Mouse (Mus musculus): Measurements from ENCODE around the gene Gmppa. TPM values are rescaled to one million over a fixed set of nuclear protein-coding genes. Genes with fewer than 3 reads are reported as not detected.

The Gmppa gene
- polyA plus RNA-seq, 1 experiment from 2014 or later = 49.1 TPM

DNA sequence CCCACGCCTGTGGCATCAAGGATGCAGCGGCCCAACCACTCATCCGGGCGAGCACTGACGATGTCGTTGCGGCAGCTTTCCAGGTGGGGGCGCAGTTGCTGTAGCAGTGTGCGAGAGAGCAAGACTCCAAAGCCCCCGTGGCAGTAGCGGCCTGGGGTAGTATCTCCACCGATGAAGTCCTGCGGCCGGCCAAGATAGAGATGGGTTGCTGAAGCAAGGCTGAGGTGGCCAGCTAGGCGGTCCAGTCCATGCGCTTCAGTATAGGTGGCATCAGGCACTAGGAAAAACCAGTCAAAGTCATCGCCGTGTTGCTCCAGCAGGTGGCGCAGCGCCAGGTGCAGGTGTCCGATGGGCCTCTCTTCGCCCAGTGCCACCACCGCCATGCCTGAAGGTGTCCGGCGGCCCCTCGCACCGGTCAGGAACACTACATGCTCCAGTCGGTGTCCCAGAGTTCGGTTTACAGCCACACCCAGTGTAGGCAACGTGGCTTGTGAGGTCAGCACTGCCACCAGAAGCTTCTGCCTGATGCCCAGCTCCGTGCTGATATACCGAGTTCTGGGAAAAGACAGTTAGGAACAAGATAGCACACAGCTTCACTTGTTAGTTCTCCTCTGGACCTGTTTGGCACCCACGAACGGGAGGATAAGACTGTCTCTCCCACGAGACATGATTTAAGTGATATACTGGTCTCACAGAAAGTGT, 41.7 kb downstream of the Gmppa start:
- Histone ChIP-seq H3K4me2 (peak overlapping the region; percentile 90), H3K4me3 (replicated peaks) (peak overlapping the region; percentile 59), H3K4me1 (replicated peaks) (peaks cover 33% of the 10 kb centered on the region), H3K27ac (no peak overlapping the region), H3K36me3 (peaks cover 44% of the 10 kb centered on the region), H3K27me3 (peaks cover 36% of the 10 kb centered on the region), H3K9ac (replicated peaks) (no peak overlapping the region), H3K9me3 (no peaks in the 10 kb centered on the region)
- 13% methylated on average over 35 of the region's 35 CpGs for WGBS
- no peak for ATAC-seq (ENCODE audit: insufficient number of reproducible peaks, insufficient read depth, low FRiP score, low TSS enrichment, low read depth)

DNA sequence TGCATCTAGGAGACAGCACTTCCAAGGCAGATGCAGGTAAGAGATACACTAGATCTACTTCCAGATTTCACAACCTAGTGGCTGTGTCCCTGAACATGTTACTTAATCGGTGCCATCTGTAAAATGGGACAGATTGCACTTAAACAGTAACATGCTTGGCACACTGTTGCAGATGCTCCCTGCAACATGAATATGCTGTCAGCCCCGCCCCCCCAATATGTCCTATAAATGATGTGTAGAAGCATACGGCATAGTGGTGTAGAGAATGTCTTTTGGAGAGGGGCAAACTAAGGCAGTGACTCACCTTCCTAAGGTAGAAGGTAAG, 42.2 kb downstream of the Gmppa start:
- no peak for ATAC-seq (ENCODE audit: insufficient number of reproducible peaks, insufficient read depth, low FRiP score, low TSS enrichment, low read depth)
- Histone ChIP-seq H3K9me3 (no peaks in the 10 kb centered on the region), H3K4me2 (peak overlapping the region; percentile 90), H3K27me3 (peaks cover 41% of the 10 kb centered on the region), H3K4me3 (replicated peaks) (peak overlapping the region; percentile 59), H3K27ac (no peak overlapping the region), H3K36me3 (peaks cover 38% of the 10 kb centered on the region), H3K4me1 (replicated peaks) (peaks cover 33% of the 10 kb centered on the region), H3K9ac (replicated peaks) (no peak overlapping the region)
- WGBS = 55% methylated on average over 3 of the region's 3 CpGs

DNA sequence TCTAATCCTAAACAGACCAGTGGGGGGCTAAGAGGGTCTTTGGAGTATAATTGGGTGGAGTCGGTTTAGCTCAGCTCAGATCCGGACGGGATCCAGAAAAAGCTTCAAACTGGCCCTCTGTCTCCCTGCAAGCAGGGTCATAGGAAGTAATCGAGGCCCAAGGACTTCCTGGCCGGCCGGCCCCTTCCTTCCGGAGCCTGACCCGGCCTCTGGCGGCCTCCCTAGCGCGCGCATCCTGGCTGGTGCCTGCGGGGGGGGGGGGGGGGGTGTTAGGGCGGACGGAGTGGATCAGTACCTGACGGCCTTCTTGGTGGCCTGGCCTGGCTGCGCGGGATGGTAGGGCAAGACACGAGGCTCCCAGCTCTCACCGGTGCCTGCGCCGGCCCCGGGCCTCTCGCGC, 42.8 kb downstream of the Gmppa start:
- peak overlapping the region; percentile 74; the same call in 1 of the 2 replicates for H3K27ac ChIP-seq
- peaks cover 32% of the 10 kb centered on the region for H3K4me1 ChIP-seq (replicated peaks)
- peak overlapping the region; percentile 90 for H3K4me2 ChIP-seq
- no peaks in the 10 kb centered on the region for H3K9me3 ChIP-seq
- 0% methylated on average over 14 of the region's 25 CpGs for WGBS
- peak overlapping the region; percentile 59 for H3K4me3 ChIP-seq (replicated peaks)
- peak overlapping the region; percentile 74 for H3K9ac ChIP-seq (replicated peaks)
- peaks cover 47% of the 10 kb centered on the region for H3K27me3 ChIP-seq
- H3K36me3 ChIP-seq = peaks cover 34% of the 10 kb centered on the region
- no peak for ATAC-seq (ENCODE audit: insufficient number of reproducible peaks, insufficient read depth, low FRiP score, low TSS enrichment, low read depth)

DNA sequence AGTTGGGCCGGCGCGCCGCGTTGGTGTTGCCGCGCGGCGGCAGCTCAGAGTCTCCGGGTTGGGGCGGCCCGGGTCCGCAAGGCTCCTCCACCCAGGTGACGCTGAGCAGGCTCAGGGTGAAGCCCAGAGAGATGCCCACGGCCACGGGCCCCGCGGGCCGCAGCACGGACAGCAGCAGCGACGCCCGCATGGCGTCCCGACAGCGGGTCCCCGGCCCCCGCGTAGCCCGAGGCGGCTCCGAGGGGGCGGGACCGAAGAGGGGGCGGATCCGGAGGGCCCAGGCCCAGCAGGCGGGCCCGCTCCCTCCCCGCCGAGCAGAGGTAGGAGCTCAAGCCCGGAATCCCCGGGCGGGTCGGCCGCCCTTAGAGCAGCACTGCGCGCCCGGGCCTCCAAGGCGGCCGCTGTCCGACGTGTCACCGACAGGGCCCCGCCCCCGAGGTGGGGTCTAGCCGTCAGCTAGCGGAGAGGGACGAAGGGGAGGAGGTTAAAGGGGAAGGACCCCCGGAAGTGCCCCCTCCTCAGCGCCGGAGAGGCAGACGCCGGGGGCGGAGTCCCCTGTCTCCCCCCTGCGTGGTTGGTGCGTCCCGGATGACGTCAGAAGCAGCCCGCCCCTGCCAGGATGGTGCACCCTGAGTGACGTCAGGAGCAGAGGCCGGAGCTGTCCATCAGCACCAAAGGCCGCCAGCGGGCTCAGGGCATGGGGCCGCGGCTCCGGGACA, 43.3 kb downstream of the Gmppa start, which contains the start of the genes Chpf and Tmem198:
Chpf (minus strand) TSS at position 392 of the 719 bp plus-strand sequence.
Tmem198 (plus strand) TSS at position 617 of the 719 bp plus-strand sequence.
- H3K9me3 ChIP-seq = no peaks in the 10 kb centered on the region
- peak within 1 kb of the TSS; percentile 74 for H3K27ac ChIP-seq
- H3K4me3 ChIP-seq (replicated peaks) = peak within 1 kb of the TSS; percentile 59
- peak within 1 kb of the TSS; percentile 74 for H3K9ac ChIP-seq (replicated peaks)
- peaks cover 53% of the 10 kb centered on the region for H3K27me3 ChIP-seq
- WGBS = under 1% methylated on average over 70 of the region's 76 CpGs
- peak; percentile 90 for ATAC-seq (ENCODE audit: insufficient number of reproducible peaks, insufficient read depth, low FRiP score, low TSS enrichment, low read depth)
- peak within 1 kb of the TSS; percentile 90 for H3K4me2 ChIP-seq
- H3K4me1 ChIP-seq (replicated peaks) = peaks cover 26% of the 10 kb centered on the region
- H3K36me3 ChIP-seq = peaks cover 28% of the 10 kb centered on the region

DNA sequence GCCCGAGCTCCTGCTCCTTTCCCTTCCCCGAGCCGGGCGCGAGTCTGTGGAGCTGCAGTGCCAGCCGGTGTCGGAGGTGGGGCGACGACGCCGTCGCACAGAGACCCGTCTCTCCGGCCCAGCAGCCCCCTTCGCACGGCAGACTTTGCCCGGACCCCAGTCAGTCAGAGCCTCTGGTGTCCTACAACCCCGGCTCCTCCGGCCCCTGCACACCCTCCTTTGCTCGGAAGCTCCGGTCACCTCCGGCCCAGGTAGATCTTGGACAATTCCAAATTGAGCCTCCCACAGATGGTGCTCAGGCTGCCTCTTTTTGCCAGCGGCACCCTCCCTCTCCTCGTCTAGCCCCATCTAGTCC, 43.9 kb downstream of the Gmppa start:
- Histone ChIP-seq H3K9me3 (no peaks in the 10 kb centered on the region), H3K36me3 (peaks cover 22% of the 10 kb centered on the region), H3K4me2 (peak overlapping the region; percentile 90), H3K4me1 (replicated peaks) (peaks cover 24% of the 10 kb centered on the region), H3K4me3 (replicated peaks) (peak overlapping the region; percentile 59), H3K27ac (no peak overlapping the region), H3K9ac (replicated peaks) (no peak overlapping the region; the same call in 1 of the 2 replicates), H3K27me3 (peaks cover 58% of the 10 kb centered on the region)
- 1% methylated on average over 22 of the region's 24 CpGs for WGBS
- no peak; the same call in 1 of the 2 replicates for ATAC-seq (ENCODE audit: insufficient number of reproducible peaks, insufficient read depth, low FRiP score, low TSS enrichment, low read depth)

DNA sequence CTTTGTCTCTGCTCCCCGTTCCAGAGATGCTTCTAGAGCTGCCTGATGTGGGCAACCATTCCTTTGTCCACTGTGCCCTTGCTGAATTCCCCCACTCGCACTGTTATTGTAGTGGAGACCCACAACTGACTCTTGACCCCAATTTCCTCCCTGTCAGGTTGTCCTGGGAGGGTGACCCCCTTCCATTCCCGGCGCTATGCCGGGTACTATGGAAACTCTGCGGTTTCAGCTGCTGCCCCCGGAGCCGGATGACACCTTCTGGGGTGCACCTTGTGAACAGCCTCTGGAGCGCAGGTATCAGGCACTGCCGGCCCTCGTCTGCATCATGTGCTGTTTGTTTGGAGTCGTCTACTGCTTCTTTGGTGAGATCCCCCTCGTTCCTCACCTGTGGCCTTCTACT, 44.3 kb downstream of the Gmppa start:
- Histone ChIP-seq H3K9ac (replicated peaks) (no peak overlapping the region), H3K27me3 (peaks cover 62% of the 10 kb centered on the region), H3K9me3 (no peaks in the 10 kb centered on the region), H3K4me3 (replicated peaks) (peak overlapping the region; percentile 59), H3K4me1 (replicated peaks) (peaks cover 21% of the 10 kb centered on the region), H3K27ac (no peak overlapping the region), H3K4me2 (peak overlapping the region; percentile 90), H3K36me3 (peaks cover 18% of the 10 kb centered on the region)
- ATAC-seq (ENCODE audit: insufficient number of reproducible peaks, insufficient read depth, low FRiP score, low TSS enrichment, low read depth) = no peak
- 19% methylated on average over 13 of the region's 13 CpGs for whole genome bisulfite sequencing

DNA sequence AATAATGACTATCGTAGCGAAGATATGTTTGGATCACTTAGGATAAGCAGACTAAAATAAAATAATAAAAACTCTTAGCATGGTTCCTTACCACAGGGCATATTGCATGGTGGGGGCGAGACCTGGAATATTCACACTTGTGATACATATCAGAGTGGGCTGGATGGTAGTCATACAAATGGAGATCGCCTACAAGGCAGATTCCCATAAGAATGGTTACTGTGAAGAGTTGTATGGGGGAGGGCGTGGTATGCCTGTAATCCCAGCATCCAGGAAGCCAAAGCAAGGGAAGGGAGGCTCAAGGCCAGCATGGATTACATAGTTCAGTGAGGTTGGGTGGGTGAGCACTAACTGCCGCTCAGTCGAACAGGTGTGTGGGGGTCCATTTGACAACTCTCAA, 45.0 kb downstream of the Gmppa start:
- Histone ChIP-seq H3K27me3 (peaks cover 69% of the 10 kb centered on the region), H3K4me3 (replicated peaks) (no peak overlapping the region), H3K36me3 (peaks cover 11% of the 10 kb centered on the region), H3K27ac (no peak overlapping the region), H3K4me1 (replicated peaks) (peaks cover 21% of the 10 kb centered on the region), H3K4me2 (no peak overlapping the region), H3K9ac (replicated peaks) (no peak overlapping the region), H3K9me3 (no peaks in the 10 kb centered on the region)
- WGBS = 86% methylated on average over 7 of the region's 7 CpGs
- ATAC-seq (ENCODE audit: insufficient number of reproducible peaks, insufficient read depth, low FRiP score, low TSS enrichment, low read depth) = no peak

DNA sequence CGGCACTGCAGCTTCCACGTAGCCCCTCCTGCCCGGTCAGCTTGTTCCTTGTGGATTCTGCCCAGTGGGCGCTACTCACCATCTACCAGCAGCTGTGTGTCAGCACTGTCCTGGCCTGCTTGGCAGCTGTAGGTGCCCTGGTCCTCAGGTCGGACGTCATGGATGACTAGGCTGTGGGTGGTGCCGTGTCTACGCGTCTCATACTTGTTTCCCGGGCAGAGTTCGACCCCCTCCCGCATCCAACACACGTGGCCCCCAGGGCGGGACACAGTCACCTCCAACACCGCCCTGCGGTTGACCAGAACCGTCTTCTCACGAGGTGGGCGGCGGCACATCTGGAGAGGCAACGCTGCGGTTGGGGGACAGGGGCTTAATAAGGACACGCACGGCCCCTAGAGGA, 50.8 kb downstream of the Gmppa start:
- ATAC-seq (ENCODE audit: insufficient number of reproducible peaks, insufficient read depth, low FRiP score, low TSS enrichment, low read depth) = no peak
- Histone ChIP-seq H3K9ac (replicated peaks) (no peak overlapping the region), H3K4me1 (replicated peaks) (peaks cover 16% of the 10 kb centered on the region), H3K27me3 (peaks cover 85% of the 10 kb centered on the region), H3K27ac (no peak overlapping the region), H3K9me3 (no peaks in the 10 kb centered on the region), H3K36me3 (peaks cover 27% of the 10 kb centered on the region), H3K4me2 (peak overlapping the region; percentile 81), H3K4me3 (replicated peaks) (peak overlapping the region; percentile 54)
- 6% methylated on average over 24 of the region's 24 CpGs for WGBS

DNA sequence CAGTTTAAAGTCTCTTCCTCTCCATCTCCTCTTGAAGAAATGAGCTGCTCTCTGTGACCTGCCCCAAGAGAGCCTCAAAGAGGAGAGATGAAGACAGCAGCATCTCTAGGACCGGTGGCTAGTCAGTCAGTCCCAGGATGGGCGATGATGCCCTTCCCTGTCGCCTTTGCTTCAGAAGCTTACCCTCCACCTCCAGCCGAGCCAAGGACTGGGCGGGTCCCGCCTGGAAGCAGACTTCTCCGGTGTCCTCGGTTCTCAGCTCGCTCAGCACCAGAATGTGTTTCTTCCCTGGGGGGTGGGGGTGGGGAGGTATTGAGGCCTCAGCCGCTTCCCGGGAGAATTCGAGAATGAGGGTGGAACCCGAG, 51.3 kb downstream of the Gmppa start:
- no peak overlapping the region; the same call in 1 of the 2 replicates for H3K9ac ChIP-seq (replicated peaks)
- peak overlapping the region; percentile 81 for H3K4me2 ChIP-seq
- H3K4me1 ChIP-seq (replicated peaks) = peaks cover 16% of the 10 kb centered on the region
- no peak for ATAC-seq (ENCODE audit: insufficient number of reproducible peaks, insufficient read depth, low FRiP score, low TSS enrichment, low read depth)
- peaks cover 84% of the 10 kb centered on the region for H3K27me3 ChIP-seq
- H3K9me3 ChIP-seq = no peaks in the 10 kb centered on the region
- WGBS = under 1% methylated on average over 13 of the region's 13 CpGs
- peaks cover 32% of the 10 kb centered on the region for H3K36me3 ChIP-seq
- peak overlapping the region; percentile 54 for H3K4me3 ChIP-seq (replicated peaks)
- H3K27ac ChIP-seq = no peak overlapping the region

DNA sequence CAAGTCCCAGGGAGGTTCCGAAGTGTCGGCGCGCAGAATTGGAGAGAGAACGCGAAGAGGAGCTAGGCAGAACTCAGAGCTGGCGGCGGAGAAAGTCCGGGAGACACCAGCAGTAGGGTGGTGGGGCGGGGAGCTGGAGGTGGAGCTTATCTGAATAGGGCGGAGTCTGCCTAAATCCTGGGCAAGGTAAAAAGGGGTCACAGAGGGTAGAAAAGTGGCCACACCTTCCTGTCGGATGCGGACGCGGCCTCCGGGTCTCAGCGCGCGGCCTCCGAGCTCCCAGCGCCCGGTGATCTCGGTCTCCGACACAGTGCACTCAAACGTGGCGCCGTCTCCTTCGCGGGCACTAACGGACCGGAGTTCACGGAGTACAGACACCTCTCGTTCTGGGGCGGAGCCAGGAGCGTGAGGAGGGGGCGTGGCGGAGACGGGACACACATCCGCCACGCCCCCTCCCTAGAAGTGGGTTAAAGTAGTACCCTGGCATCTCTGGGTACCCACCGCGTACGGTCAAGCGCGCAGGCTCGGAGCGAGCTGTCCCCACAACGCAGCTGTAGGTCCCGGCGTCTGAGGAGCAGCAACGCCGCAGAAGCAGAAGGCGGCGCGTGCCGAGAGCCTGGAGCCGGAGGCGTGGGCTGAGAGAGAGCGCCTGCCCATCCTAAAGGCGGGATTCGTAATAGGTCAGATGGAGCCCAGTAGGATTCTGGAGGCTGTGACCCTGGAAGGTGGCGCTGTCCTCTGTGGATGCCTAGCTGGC, 51.9 kb downstream of the Gmppa start:
- Histone ChIP-seq H3K4me3 (replicated peaks) (peak overlapping the region; percentile 54), H3K9ac (replicated peaks) (peak overlapping the region; percentile 32; the same call in 1 of the 2 replicates), H3K36me3 (peaks cover 37% of the 10 kb centered on the region), H3K27me3 (peaks cover 83% of the 10 kb centered on the region), H3K9me3 (no peaks in the 10 kb centered on the region), H3K27ac (no peak overlapping the region), H3K4me2 (peak overlapping the region; percentile 81), H3K4me1 (replicated peaks) (peaks cover 16% of the 10 kb centered on the region)
- under 1% methylated on average over 62 of the region's 62 CpGs for WGBS
- ATAC-seq (ENCODE audit: insufficient number of reproducible peaks, insufficient read depth, low FRiP score, low TSS enrichment, low read depth) = peak; percentile 70

Measured in limb, embryonic 12.5 days (tissue).